Mouse (Mus musculus) splenic B cell, adult 2 months (primary cell): ENCODE measurements at regions not wholly inside any gene's neighbourhood (a gene's known extent, or its start where the extent isn't known, plus 50 kb on each side); places are given as distances from the start of the nearest gene placed in this dataset.

Source experiments
- DNase-seq: peaks from one replicate; pipeline ENCODE4 v3.0.0-alpha.2; 2011; ENCODE audit warnings: low read depth, low spot score
- H3K27me3 ChIP-seq: 2 replicates; pipeline ENCODE4 v1.6.1; 2012; ENCODE audit warnings: mild to moderate bottlenecking, low read length, moderate library complexity, mixed read lengths; ENCODE audit not compliant: control insufficient read depth, poor library complexity, insufficient read depth, severe bottlenecking
- H3K36me3 ChIP-seq: 2 replicates; pipeline ENCODE4 v1.6.1; 2012; ENCODE audit warnings: mild to moderate bottlenecking, low read length, moderate library complexity, mixed read lengths; ENCODE audit not compliant: control insufficient read depth, poor library complexity, insufficient read depth, severe bottlenecking

GRCm38 (mm10) chr11:71395023-71395422 lies 164.5 kb upstream of the Nlrp1b start:
- DNase-seq, result no peak
- Histone ChIP-seq H3K36me3 (no peaks in the 10 kb centered on the region), H3K27me3 (no peaks in the 10 kb centered on the region)

GRCm38 (mm10) chr11:71395631-71396030 lies 165.1 kb upstream of the Nlrp1b start:
- no peak for DNase-seq
- Histone ChIP-seq H3K36me3 (no peaks in the 10 kb centered on the region), H3K27me3 (no peaks in the 10 kb centered on the region)

GRCm38 (mm10) chr11:71400351-71400750 lies 169.8 kb upstream of the Nlrp1b start:
- Histone ChIP-seq H3K36me3 (no peaks in the 10 kb centered on the region), H3K27me3 (no peaks in the 10 kb centered on the region)
- DNase-seq, result no peak

GRCm38 (mm10) chr11:71401411-71402276 lies 171.1 kb upstream of the Nlrp1b start:
- no peak for DNase-seq
- Histone ChIP-seq H3K36me3 (no peaks in the 10 kb centered on the region), H3K27me3 (no peaks in the 10 kb centered on the region)

GRCm38 (mm10) chr11:71404361-71404760 lies 173.8 kb upstream of the Nlrp1b start:
- DNase-seq, result no peak
- no peaks in the 10 kb centered on the region; the same call in 1 of the 2 replicates for H3K27me3 ChIP-seq
- H3K36me3 ChIP-seq, result no peaks in the 10 kb centered on the region

GRCm38 (mm10) chr11:71407043-71407442 lies 176.5 kb upstream of the Nlrp1b start:
- Histone ChIP-seq H3K27me3 (no peaks in the 10 kb centered on the region; the same call in 1 of the 2 replicates), H3K36me3 (no peaks in the 10 kb centered on the region)
- no peak for DNase-seq

GRCm38 (mm10) chr11:71409211-71409765 lies 178.8 kb upstream of the Nlrp1b start:
- no peaks in the 10 kb centered on the region for H3K36me3 ChIP-seq
- no peaks in the 10 kb centered on the region; the same call in 1 of the 2 replicates for H3K27me3 ChIP-seq
- DNase-seq, result no peak

- DNase-seq, result no peak
- no peaks in the 10 kb centered on the region; the same call in 1 of the 2 replicates for H3K27me3 ChIP-seq
- no peaks in the 10 kb centered on the region for H3K36me3 ChIP-seq
These were observed 180.0 kb upstream of the Nlrp1b start for GRCm38 (mm10) chr11:71410582-71410981.

- no peak for DNase-seq
These were observed 181.4 kb upstream of the Nlrp1b start for GRCm38 (mm10) chr11:71411958-71412357.

GRCm38 (mm10) chr11:71414403-71415140 lies 184.0 kb upstream of the Nlrp1b start:
- DNase-seq, result no peak
- H3K27me3 ChIP-seq, result no peaks in the 10 kb centered on the region
- no peaks in the 10 kb centered on the region for H3K36me3 ChIP-seq

More at GRCm38 (mm10) chr11:71411958-71412357, 181.4 kb upstream of the Nlrp1b start:
- Histone ChIP-seq H3K27me3 (no peaks in the 10 kb centered on the region; the same call in 1 of the 2 replicates), H3K36me3 (no peaks in the 10 kb centered on the region)

GRCm38 (mm10) chr11:71415451-71415850 lies 184.9 kb upstream of the Nlrp1b start:
- Histone ChIP-seq H3K27me3 (no peaks in the 10 kb centered on the region), H3K36me3 (no peaks in the 10 kb centered on the region)
- no peak for DNase-seq

GRCm38 (mm10) chr11:71422291-71422840 lies 191.8 kb upstream of the Nlrp1b start:
- no peaks in the 10 kb centered on the region for H3K36me3 ChIP-seq
- H3K27me3 ChIP-seq, result no peaks in the 10 kb centered on the region
- DNase-seq, result no peak

GRCm38 (mm10) chr11:71423242-71423641 lies 192.7 kb upstream of the Nlrp1b start:
- DNase-seq, result no peak
- Histone ChIP-seq H3K36me3 (no peaks in the 10 kb centered on the region), H3K27me3 (no peaks in the 10 kb centered on the region)

- DNase-seq, result no peak
- Histone ChIP-seq H3K36me3 (no peaks in the 10 kb centered on the region), H3K27me3 (no peaks in the 10 kb centered on the region)
These were observed 194.3 kb upstream of the Nlrp1b start for GRCm38 (mm10) chr11:71424879-71425278.
